Mouse (Mus musculus) retina, adult 2 months (tissue): ENCODE data around the gene Rnase11.

Source experiments
- DNase-seq: peaks from one replicate; pipeline ENCODE4 v3.0.0-alpha.2; 2012; ENCODE audit warnings: low read depth, low spot score

Gene Rnase11

DNA sequence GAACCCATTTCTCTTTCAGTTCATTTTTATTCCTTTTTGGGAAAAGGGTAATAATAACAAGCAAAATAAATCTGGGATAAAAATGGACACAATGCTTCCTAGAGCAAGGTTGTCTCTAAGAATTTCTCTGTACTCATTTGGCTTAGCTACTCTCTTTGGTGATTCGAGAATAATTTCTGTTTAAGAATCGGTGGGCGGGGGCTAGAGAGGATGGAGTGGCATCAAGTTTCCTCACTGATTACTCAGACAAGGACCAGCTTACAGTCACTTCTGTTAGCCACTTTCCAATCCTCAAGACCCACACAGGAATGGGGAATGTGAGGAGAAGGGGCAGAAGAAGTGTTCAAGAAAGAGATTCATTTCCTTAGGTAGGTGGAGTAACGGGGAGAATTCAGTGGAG, 41.2 kb downstream of the Rnase11 start:
- DNase-seq = no peak

DNA sequence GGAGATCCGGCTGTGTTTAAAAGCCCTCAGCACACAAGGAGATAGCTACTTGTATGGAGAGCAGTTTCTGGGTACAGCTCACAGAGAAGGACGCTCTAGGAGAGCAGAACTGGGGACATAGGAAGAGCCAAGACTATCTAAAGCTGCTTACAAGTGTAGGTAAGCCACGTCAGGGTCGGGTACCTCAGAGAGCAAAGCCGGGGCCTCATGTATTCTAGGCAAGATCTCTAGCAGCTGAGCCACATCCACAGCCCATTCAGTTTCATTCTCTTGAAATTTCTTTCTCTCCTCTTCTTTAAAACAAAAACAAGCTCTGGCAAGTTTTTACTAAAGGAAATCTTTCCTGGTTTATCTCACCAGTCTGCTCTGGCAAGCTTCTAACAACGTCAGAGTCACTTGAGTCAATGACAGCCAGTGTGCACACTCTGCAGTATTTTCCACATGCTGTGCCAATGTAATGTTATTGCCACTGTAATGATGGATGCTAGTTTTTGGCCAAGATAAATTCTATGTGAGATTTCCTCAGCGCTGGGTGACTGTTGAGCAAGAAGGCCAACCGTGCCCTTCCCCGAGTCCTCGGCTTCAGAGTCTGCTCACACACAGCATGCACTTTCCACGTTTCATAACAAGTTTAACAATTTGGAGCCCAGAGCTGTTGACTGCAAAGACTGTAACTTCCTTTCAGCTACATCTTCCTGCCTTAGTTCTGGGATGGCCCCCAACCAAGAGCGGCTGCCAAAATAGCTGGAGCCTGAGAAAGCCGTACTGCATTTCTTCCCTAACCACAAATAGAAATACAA, 41.8 kb downstream of the Rnase11 start:
- DNase-seq = no peak

DNA sequence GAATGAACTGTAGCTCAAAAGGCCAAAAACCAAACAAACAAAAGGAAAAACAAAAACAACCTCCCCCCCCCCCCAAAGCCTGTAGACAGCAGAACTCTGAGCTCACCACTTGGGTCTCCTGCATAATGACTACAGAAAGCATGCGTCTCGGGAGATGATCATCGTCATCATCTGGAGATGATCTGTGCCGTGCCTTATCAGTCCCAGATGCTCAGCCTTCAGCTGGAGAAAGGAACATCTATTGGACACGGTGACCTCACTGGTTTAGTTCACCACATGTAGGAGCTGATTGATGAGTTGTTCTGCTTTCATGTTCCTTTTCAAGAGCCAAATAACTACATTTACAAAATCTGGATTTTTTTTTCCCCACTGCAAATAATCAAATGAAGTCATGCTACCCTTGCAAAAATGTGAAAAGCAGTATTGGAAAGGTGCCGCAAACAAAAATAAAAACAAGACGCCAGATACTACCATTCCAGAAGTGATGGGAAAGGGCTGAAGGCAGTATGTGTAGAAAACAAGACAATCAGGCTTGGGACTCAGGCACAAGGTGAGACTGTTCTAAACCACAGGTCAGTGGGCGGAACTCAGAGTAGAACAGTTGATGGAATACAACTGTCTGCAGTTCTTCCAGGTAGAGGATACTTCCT, 42.7 kb downstream of the Rnase11 start, which contains the start of gene Rnase10:
Gene Rnase10 (plus strand): TSS at position 600 of the 650 bp plus-strand sequence.
- DNase-seq = no peak
